Mouse (Mus musculus): ENCODE measurements around the gene Plcg2.

DNA sequence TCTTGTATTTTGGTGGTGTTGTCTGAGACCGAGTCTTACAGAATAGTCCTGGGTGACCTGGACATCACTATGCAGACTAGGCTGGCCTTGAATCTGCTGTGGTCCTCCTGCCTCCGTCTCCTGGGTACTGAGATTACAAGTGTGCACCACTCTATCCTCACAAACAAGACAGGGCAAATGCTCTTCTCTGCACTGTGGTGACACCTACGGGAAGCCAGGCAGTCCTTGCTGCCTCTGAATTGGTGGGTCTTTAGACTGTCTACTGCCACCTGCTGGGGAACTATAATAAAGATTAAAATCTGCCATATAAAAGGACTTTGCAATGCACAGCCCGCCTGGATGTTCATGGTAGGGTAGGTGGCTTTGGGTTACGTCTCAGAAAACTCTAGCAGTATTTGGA is 32.8 kb upstream of the Plcg2 start:
- TF ChIP-seq POLR2A (IDR thresholded peaks at IDR 0.05; ENCODE audit: borderline replicate concordance, low read depth, low read length), result no peak
- TF ChIP-seq CTCF (IDR thresholded peaks at IDR 0.05; ENCODE audit: low read depth, low read length), result peak; percentile 73
